Mouse (Mus musculus): Measurements from ENCODE around the gene Swt1.

The Swt1 gene

DNA sequence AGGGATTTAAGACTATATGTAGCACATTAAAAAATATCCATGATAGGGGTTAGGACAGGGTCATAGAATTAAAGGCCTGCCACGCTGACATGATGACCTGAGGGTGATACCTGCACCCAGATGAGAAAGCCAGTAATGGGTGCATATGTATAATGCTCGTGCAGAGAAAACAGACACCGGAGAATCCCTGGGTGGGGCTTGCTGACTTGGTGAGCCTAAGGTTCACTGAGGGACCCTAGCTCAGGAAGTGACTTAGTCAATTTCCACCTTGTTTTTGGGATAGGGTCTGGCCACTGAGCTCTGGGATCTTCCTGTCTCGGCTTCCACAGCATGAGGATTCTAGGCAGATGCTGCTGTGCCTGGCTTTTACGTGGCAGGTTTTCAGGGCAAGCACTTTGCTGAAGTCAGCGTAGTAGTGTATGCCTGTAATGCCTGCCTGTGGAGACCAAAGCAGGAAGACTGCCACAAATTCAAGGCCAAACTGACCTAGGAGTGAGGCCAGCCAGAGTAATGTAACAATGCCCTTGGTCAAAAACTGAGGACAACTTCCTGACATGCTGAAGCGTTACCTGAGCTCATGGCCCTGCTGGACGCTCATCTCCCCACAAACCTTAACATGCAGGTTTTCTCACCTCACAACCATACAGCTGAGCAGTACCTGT is 61.2 kb downstream of the Swt1 start:
- no peak for DNase-seq (ENCODE audit: low read depth)

DNA sequence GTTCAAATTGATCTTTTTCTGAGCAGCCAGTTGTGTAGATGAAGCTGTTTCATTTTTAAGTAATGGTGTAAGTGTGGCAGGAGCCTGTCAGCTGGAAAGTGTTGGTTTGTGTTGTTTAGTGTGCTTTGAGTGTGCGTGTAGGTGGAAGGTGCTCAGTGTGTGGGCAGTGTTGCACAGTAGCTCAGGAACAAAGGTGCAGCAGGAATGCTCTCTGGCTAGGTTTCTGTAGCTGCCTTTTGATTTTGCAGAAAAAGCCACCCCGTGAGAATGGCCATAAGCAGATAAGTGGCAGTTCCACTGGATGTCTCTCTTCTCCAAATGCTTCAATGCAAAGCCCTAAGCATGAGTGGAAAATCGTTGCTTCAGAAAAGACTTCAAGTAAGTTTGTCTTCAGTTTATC is 68.9 kb downstream of the Swt1 start:
- no peak for DNase-seq (ENCODE audit: low read depth)

DNA sequence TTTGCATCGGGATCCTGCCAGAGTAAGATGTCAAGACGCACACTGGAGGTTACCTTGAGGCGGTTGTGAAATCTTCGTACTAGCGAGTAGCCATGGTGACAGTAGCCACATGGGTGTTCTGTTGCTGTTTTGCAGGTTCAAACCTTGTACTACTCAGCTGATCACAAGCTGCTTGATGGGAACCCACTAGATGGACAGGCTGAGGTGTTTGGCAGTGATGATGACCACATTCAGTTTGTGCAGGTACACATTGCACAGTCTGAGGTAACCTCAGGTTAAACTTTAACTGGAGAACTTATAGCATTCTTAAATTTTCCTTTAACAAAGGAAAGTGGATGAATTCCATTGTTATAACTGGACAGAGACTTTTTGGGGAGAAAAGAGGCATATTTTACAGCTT is 72.3 kb downstream of the Swt1 start:
- DNase-seq (ENCODE audit: low read depth): no peak

DNA sequence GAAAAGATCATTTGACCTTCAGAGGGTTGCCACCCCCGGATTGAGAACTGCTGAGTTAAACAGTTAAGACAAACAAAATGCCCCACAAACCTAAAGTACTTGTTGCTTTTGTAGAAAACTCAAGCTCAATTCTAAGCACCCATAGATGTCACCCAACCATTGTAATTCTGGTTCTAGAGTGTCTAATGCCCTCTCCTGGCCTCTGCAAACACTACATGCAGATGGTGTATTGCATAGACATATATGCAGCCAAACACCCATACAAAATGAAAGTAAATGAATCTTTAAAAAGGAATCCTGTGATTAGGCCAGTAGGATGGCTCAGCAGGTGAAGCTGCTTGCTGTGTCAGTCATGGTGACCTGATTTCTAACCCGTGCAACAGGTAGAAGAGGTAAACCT is 75.3 kb downstream of the Swt1 start:
- DNase-seq (ENCODE audit: low read depth): peak; percentile 77

DNA sequence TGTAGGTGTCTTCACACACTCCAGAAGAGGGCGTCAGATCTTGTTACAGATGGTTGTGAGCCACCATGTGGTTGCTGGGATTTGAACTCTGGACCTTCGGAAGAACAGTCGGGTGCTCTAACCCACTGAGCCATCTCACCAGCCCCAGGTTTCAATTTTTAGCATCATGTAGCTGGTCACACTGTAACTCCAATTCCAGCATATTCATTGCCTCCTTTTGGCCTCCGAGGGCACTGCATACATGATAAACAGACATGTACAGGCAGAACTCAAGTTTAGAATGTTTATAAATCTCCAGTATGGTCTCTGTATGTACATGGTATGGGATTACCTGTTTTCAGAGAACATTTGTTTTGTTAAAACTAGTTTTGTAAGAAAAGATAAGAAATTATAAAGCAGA is 80.0 kb downstream of the Swt1 start:
- peak; percentile 43 for DNase-seq (ENCODE audit: low read depth)

DNA sequence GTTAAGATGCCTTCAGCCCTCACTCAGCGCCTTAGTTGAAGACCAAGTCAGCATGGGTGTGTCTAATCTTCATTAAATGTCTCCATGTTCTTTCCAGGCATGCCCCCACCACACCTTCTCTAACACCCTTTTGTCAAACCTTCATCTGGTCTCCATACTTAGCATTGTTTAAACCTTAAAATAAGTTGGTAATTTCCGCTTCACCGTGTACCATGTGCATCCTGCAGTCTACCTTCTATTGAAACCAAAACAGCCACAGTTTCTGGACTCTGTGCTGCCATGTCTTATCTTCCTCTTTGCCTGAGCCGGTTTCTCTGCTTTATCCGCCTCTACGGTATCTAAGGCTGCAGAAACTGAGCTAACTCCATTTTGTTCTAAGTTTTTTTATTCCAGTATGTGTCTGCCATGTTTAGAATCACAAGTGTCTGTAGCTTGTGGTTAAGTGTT is 81.6 kb downstream of the Swt1 start:
- peak; percentile 66 for DNase-seq (ENCODE audit: low read depth)

DNA sequence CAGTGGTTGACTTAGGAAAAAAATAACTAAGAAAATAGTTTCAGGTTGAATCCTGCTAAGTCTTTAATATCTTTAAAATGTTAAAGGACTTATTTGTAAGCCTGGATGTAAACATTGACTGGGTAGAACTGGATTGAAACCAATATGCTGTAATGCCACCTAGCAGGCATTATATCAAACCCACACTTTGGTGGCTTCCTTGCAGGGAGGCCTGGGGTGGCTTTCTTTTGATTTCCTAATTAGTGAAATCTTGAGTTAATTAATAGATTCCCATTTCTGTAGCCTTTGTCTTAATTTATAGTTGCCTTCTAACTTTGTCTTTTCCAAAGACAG is 82.4 kb downstream of the Swt1 start:
- DNase-seq (ENCODE audit: low read depth): no peak

DNA sequence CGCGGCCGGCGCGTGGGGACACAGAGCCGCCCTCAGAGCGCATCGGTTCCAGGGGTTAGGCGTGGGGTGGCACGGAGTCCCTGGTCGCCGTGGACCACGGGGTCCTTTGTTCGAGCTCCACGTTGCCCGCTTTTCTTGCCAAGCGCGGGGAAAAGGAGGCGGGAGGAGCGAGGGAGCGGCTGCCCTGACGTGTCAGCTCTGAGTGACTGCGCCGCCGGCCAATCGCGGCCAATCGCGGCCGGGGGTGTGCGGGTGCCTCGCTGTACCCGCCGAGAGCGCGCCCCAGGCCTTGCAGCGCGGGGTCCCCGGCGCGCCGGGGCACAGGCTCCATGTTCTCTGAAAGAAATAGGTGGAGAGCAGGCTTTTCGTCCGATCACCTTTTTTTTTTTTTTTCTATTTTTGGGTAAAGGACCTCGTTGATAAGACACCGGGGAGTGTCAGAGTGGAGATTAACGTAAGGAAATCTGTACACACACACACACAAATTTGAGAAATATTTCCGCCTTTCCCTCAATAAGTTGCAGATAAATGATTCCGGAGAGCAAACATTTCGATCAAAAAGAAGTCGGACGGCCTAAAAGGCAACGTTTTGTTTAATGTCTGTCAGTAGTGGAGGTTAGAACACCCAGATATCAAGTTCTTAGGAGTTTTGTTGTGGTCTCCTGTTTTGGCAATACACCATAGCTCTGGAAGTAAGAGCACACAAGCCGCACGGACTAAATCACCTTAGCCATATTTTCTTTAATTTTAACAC is 83.0 kb downstream of the Swt1 start:
- DNase-seq (ENCODE audit: low read depth): peak; percentile 94

DNA sequence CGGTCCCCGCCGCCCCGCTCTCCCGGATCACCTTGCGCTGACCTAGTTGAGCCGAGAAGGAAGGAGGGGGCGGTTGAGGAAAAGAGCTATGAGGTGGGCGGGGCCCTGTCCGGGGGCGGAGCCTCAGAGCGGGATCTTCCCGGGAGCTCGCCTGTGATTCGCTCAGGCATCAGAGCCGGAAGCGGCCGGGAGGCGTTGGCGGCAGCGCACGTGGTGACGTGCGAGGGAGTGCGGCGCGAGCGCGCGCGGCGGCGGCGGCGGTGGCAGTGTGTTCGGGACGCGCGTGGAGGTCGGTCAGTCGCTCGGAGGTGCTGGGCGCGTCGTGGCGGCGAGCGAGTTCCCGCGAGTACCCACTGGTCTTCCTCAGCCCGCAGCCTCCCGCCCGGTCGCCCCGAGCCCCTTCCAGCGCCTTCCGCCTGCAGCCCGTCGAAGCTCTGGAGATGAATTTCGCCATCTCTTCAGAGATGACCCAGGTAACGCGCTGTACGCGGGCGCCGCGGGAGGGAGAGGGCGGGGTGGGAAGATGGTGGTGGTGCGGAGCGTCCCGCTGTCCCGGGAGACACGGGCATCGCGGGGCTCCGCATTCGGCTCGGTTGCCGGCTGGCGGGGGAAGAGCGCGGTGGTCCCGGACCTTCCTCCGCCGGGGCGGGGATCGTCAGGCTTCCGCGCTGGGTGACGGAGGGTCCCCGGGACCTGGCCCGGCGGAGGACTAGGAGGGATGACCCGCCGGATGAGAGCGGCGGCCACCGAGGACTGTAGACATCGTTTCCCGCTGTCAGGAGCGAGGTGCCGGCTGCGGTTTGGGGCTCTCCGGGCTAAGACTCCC is 83.8 kb downstream of the Swt1 start, which contains the start of gene Ivns1abp:
Gene Ivns1abp, plus strand, starts transcription at position 195 of the 826 bp plus-strand sequence.
- DNase-seq (ENCODE audit: low read depth): peak; percentile 99

DNA sequence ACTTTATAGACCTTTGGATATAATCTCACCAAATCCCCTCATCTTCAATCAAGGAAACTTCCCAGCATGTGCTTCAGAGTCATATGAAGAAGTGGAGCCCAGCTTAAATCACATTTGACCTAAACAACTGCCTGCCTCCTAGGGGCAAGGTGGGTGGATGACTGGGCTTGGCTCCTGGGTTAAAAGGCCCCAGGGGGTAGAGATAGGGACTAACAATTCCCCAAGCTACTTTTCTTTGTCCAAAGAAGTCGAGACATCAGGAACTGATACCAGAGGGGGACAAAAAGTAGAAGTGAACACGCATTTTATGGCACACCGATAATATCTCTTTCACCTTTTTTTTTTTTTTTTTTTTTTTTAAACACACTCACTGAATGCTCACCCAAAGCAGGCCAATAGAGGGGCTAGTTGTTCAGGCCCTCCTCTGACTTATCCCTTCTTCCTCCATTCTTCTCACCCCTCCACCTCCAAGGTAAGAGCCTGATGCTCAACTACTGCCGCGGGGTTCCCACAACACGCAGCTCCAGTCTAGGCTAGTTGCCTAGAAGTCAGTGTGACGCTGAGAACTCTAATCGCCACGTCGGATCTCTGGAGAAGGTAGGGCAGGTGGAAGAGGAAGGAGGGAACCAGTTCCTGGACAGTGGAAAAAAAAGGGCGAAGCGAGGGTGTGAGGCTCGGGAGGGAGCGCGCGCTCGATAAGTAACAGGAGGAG is 84.5 kb downstream of the Swt1 start:
- peak; percentile 71 for DNase-seq (ENCODE audit: low read depth)

DNA sequence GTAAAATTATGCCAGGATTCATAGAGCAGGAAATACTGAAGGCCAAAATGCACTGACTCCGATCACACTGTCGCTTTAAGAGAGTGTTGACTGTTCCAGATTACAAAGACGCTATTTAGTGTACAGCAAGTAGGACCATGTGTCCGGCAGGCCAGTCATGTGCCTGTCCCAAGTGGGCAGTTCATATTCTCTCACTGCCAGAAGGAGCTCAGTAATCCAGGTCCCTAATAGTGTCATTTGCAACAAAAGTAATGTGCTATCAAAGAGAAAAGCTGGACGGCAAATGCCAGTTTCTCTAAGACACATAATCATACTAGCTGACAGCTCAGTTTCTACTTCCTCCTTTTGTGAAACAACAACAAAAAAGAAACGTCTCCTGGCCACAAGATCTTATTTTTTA is 85.3 kb downstream of the Swt1 start:
- no peak for DNase-seq (ENCODE audit: low read depth)

DNA sequence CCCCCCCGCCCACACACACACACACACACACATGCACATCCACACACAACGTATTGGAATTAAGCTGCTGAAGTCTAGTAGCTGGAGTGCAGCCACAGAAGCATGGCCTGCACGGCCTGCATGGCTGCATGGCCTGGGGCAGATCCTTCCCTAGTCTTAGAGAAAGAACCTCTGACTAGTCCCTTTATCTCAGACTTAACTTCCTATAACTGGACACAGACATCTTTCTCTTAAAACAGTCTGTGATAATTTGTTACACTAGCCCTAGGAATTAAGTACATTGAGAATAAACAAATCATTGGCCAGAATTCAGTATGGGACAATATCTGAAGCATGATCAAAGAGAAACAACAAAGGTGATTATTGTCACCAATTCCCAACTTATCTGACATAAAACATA is 85.9 kb downstream of the Swt1 start:
- DNase-seq (ENCODE audit: low read depth): no peak

DNA sequence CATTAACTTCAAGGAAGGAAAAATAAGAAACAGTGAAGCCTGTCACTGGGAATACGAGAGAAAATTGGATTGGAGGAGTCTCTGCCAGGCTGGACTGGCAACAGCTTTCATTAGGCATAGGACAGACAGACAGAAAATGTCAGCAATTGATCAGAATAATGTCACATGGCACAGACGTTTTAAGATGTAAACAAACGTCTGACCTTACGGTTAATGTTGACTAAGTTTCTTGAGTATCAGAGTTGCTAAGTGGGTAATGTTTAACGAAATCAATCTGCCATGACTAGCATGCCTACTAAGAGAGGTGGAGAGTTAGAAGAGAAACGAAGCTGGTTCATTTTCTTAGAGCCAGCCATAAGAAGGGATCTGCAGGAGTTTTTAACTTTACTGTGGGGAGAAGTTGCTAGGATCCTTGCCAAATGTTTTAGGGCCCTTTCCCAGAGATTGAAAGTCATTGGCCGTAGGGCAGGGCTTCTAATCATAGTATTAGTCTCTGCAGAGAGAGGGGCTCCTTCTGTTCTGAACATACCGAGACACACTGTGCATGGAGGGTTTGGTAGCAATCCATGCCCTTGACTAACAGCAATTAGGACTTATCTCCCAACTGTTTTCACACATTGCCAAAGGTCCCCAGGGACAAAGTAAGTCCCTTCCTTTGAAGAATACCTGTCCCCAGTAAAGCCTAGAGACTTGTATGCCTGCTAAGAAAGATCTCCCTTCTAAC is 86.8 kb downstream of the Swt1 start:
- DNase-seq (ENCODE audit: low read depth): no peak

DNA sequence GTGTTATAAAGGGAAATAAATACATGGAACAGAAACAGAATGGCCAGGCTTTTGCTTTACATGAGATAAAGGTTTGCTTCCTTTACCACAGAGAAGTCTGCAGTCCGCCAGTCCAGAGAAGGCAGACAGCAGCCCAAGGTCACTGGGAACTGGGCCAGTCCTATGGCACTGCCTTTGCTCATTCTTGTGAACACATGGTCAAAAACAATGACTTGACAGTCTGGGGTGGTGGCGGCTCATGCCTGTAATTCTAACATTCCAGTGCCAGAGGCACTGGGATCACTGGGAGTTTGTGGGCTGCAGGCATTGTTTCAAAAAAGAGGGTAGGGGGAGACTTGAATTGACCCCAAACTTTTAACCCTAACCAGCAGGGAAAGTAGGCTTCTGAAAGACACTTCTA is 89.3 kb downstream of the Swt1 start:
- no peak for DNase-seq (ENCODE audit: low read depth)

DNA sequence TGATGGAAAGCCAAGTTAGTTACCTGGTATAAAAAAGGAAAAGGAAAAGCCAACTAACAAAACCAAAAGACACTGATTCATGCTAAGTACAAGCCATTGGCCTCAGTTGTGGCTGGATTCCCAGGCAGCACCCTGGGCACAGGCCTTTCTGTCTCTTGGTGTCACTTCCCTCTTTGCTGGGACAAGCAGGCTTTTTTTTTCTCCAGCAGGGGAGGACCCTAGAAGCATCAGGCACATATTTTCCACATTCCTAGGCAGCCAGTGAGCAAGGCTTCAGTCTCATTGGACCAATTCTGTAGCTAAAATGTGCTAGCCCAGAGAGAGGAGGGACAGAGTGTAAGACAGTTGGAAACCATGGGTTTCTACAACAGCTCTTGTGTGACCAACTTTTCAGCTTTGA is 90.0 kb downstream of the Swt1 start:
- no peak for DNase-seq (ENCODE audit: low read depth)

DNA sequence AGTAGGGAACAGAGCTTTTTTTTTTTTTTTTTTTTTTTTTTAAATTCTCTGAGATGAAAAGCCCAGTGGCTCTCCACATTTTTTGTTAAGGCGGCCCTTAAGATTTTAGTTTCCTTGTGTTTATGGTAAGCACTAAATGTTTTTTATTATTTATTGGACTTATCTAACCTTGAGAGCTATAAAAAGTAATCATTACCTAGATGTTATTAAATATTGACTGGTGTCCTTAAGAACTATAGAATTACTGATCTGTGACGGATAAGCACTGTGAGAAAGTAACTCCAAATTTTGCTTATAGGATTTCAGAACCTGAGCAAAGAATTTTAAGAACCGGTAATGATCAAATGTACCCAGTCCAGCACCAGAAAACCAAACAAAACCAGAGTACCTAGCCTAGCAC is 95.4 kb downstream of the Swt1 start:
- DNase-seq (ENCODE audit: low read depth): no peak

DNA sequence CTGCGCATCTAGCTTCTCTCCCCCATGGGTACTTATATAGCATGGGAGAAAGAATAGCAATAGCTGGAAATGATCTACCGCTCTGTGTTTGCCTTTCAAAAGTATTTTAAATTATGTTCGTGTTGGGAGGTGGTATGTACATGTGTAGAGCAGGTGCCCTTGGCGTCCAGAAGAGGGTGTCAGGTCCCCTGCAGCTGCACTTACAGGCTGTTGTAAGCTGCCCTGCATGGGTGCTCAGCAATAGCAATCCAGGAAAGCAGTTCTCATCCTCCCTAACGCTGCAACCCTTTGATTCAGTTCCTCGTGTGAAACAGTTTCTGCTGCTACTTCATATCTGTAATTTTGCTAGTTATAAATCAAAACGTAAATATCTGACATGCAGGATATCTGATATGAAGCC is 98.7 kb downstream of the Swt1 start:
- DNase-seq (ENCODE audit: low read depth): no peak

DNA sequence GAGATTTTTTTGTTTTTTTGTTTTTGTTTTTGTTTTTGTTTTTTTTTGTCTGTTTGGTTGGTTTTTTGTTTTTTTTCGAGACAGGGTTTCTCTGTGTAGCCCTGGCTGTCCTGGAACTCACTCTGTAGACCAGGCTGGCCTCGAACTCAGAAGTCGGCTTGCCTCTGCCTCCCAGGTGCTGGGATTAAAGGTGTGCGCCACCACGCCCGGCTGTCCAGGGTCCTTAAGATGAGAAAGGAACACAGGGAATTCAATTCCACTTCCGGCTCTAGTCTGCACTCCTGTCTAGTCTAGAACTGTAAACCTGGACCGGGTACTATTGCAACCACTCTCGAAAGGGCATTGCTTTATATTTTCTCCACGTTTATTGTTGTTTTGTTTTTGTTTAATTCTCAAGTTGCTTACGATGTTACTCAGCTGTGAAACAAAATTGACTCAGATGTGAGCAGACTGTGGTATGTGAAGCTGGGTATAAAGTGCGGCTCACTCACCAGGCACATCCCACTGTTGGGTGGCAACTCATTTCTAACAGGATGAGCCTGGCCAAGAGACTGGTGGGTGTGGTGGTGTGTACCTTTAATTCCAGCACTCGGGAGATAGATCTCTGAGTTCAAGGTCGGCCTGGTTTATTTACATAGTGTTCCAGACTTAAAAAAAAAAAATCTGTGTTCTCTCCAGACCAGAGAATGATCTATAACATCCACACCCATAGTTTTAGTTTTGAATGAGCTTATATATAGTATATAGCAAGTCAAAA is 99.7 kb downstream of the Swt1 start:
- no peak for DNase-seq (ENCODE audit: low read depth)

DNA sequence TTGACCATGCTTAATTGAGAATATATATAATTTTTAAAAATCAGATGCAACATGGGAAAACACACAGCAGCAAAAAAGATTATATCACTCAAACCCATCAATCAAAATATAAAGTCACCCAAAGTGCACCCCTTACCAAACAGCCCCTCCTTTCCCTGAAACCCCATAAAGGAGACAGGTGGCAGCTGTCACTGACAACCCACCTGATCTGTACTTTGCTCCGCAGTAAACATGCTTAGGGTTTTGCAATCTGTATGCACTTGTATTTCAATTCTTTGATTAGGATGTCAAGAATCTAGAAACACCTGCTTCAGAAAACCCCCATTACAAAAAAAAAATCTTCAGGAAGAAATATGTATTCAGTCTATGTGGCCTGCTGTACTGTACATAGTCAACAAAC is 102.9 kb downstream of the Swt1 start:
- no peak for DNase-seq (ENCODE audit: low read depth)

DNA sequence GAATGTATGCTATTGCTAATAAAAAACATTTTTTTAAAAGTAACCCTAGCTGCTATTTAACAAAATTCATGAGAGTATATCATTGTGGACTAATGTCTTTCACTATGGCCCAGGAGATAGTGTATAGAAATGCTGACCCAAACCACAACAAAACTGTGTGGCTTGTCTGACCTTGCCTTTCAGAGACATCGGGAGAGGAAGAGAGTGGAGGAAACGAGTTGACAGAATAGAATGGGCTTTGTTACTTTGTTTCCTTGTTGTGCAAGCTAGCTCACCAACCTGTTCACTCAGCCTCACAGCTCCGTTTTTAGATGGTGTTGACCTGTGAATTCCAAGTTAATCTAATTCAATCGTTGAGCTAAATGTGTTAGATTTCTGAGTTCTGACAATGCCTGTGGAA is 107.8 kb downstream of the Swt1 start:
- DNase-seq (ENCODE audit: low read depth): no peak

DNA sequence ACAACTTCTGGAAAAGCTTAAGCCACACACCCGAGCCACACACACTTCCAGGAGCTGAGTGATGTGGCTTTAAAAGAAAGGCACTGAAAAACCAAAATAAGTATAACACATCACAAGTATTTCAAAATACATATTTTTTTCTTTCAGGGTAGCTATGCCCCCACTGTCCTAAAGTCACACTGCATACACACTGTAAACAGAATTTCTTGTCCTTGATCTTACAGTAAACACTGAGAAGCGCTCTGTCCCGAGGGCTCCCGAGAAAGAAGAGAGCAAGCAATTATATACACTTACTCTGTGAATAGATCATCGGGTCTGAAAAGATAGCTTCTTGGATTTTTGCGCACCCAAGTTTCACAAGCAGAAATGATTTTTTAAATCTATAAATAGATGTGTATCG is 109.0 kb downstream of the Swt1 start:
- no peak for DNase-seq (ENCODE audit: low read depth)
